Mouse (Mus musculus): ENCODE data around the gene Gm20696. TPM values are rescaled to one million over a fixed set of nuclear protein-coding genes. Genes with fewer than 3 reads are reported as not detected.
A peak's percentile ranks its signal among the peaks of the same experiment; 100 is the strongest.

Gm20696 gene
- polyA plus RNA-seq, 1 experiment from 2014 or later, result 2.3 TPM

GRCm38 (mm10) chr6:99446801-99447415 is 219.7 kb downstream of the Gm20696 start:
- Histone ChIP-seq H3K9me3 (replicated peaks) (no peaks in the 10 kb centered on the region), H3K9ac (replicated peaks) (no peak overlapping the region), H3K4me3 (replicated peaks) (no peak overlapping the region), H3K4me1 (0 out of 2 replicates have a peak, but pooled peaks cover 4% of the 10 kb centered on the region), H3K27me3 (replicated peaks) (no peaks in the 10 kb centered on the region), H3K36me3 (no peaks in the 10 kb centered on the region), H3K27ac (replicated peaks) (no peak overlapping the region), H3K4me2 (no peak overlapping the region)
- no peak for ATAC-seq (ENCODE audit: low FRiP score)
- WGBS, result 95% methylated on average over 12 of the region's 12 CpGs

GRCm38 (mm10) chr6:99443460-99443859 is 223.1 kb downstream of the Gm20696 start:
- H3K4me1 ChIP-seq, result peaks cover 24% of the 10 kb centered on the region
- no peak for ATAC-seq (ENCODE audit: low FRiP score)
- H3K27ac ChIP-seq (replicated peaks), result no peak overlapping the region
- H3K9ac ChIP-seq (replicated peaks), result no peak overlapping the region
- peaks cover 2% of the 10 kb centered on the region; the same call in 1 of the 2 replicates for H3K27me3 ChIP-seq (replicated peaks)
- H3K4me3 ChIP-seq (replicated peaks), result no peak overlapping the region
- H3K36me3 ChIP-seq, result no peaks in the 10 kb centered on the region
- no peaks in the 10 kb centered on the region for H3K9me3 ChIP-seq (replicated peaks)
- WGBS, result 70% methylated on average over 5 of the region's 5 CpGs
- H3K4me2 ChIP-seq, result no peak overlapping the region

GRCm38 (mm10) chr6:99441100-99441499 is 225.5 kb downstream of the Gm20696 start:
- Histone ChIP-seq H3K9ac (replicated peaks) (no peak overlapping the region), H3K9me3 (replicated peaks) (no peaks in the 10 kb centered on the region), H3K27me3 (replicated peaks) (peaks cover 5% of the 10 kb centered on the region; the same call in 1 of the 2 replicates), H3K4me3 (replicated peaks) (no peak overlapping the region), H3K27ac (replicated peaks) (no peak overlapping the region), H3K4me2 (no peak overlapping the region), H3K4me1 (peaks cover 29% of the 10 kb centered on the region), H3K36me3 (no peaks in the 10 kb centered on the region)
- no peak for ATAC-seq (ENCODE audit: low FRiP score)
- WGBS, result 31% methylated on average over 7 of the region's 7 CpGs

DNA sequence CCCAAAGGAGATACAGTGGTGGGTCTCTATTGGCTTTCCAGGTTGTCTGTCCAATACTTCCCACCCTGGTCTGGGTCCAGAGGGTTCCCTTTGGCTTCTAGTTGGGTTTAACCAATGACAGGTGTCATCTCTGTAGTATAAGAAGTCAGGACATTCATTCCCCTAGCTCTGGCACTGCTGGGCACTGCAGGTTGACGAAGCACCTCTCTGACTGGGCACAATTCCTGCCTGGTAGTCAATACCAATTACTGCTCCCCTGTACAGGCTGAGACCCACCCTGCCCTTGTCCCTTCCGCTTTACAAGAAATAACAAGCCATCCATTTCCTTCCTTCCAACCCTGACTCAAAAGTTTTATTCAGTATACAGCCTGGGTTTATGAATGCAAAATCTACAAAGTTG is 226.0 kb downstream of the Gm20696 start:
- H3K36me3 ChIP-seq, result no peaks in the 10 kb centered on the region
- ATAC-seq (ENCODE audit: low FRiP score), result no peak
- no peak overlapping the region for H3K4me2 ChIP-seq
- peaks cover 5% of the 10 kb centered on the region; the same call in 1 of the 2 replicates for H3K27me3 ChIP-seq (replicated peaks)
- H3K27ac ChIP-seq (replicated peaks), result peak overlapping the region; percentile 51; the same call in 1 of the 2 replicates
- H3K4me1 ChIP-seq, result peaks cover 29% of the 10 kb centered on the region
- H3K9me3 ChIP-seq (replicated peaks), result no peaks in the 10 kb centered on the region
- no peak overlapping the region for H3K9ac ChIP-seq (replicated peaks)
- no peak overlapping the region for H3K4me3 ChIP-seq (replicated peaks)
- 83% methylated on average over 2 of the region's 2 CpGs for WGBS

DNA sequence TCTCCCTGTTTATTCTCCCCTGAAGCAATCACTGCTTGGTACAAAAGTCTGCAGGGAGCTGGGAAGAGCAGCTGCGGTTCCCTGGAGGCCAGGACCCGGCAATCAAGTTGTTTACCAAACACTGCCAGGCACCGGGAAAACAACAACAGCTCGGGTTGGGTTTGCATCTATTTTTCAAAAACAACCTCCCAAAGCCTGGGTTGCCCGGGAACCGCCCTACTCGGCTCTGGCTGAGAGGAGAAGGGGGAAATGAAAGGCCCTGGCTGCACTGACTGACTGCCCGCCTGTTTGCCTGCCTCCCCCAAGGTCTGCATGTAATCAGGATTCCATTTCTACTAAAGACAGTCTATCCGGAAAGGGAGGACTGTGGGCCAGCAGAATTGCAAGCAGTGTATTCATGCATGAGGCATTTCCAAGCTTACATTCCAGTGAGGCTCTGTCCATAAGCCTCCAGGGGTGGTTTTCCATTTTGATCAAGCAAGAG is 226.7 kb downstream of the Gm20696 start:
- Histone ChIP-seq H3K4me1 (peaks cover 29% of the 10 kb centered on the region), H3K36me3 (no peaks in the 10 kb centered on the region), H3K4me3 (replicated peaks) (no peak overlapping the region), H3K9ac (replicated peaks) (0 out of 2 replicates have a peak overlapping the region, but pooled peaks have one; percentile 26), H3K27ac (replicated peaks) (peak overlapping the region; percentile 51), H3K27me3 (replicated peaks) (peaks cover 5% of the 10 kb centered on the region; the same call in 1 of the 2 replicates), H3K9me3 (replicated peaks) (no peaks in the 10 kb centered on the region), H3K4me2 (peak overlapping the region; percentile 36)
- 4% methylated on average over 9 of the region's 9 CpGs for WGBS
- peak; percentile 53 for ATAC-seq (ENCODE audit: low FRiP score)

DNA sequence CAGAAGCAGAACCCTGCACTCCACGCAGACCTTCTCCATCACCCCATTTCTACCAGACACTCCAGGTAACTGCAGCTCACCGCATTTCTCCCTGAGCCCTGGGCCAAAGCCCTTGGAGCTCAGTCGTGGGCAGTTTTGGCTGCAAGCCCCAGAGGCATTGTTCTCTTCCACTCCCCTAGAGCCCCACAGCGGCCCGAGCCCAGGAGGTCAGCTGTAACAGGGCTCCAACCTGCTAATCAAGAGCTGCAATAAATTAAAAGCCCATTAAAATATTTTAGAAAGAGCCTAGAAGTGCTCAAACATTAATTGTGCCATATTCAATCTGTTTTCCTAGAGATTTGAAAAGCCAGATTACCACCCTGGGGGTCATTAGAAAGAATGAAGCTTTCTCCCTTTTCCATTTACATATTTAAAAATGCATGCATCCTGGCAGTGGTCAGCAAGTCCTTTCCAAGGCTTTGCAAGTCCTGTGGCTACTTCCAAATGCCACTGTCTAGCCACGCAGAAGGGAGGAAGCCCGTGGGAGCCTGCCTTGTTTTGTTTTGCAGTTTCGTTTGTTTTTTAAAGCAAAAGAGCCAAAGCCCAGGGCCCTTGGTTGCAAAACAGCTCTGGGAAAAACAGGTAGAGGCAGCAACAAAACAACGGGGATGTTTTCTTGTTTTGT is 227.3 kb downstream of the Gm20696 start:
- WGBS, result 9% methylated on average over 9 of the region's 9 CpGs

DNA sequence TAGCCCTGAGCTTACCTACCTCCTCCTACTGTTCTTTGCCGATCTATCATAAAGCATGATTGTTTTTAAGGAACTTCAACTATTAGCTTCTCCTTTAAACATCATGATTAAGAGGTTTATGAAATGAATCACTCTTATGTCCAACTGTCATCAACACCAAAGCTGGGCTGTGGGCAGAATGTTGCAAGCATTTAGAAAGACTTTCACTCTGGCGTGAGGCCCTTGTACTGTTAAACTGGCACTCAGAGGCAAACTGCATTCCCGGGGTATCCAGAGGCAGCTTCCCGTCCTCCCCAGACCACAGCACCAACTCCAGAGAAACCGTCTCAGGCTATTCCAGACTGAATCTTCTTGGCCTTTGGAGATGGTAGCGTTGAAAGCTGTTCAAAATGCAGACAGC is 230.2 kb downstream of the Gm20696 start:
- Histone ChIP-seq H3K9me3 (replicated peaks) (no peaks in the 10 kb centered on the region), H3K27me3 (replicated peaks) (peaks cover 4% of the 10 kb centered on the region; the same call in 1 of the 2 replicates), H3K9ac (replicated peaks) (no peak overlapping the region), H3K27ac (replicated peaks) (no peak overlapping the region), H3K4me3 (replicated peaks) (no peak overlapping the region), H3K4me1 (peaks cover 29% of the 10 kb centered on the region), H3K36me3 (no peaks in the 10 kb centered on the region), H3K4me2 (no peak overlapping the region)
- ATAC-seq (ENCODE audit: low FRiP score), result no peak
- 91% methylated on average over 6 of the region's 6 CpGs for WGBS

More for the DNA sequence above, 227.3 kb downstream of the Gm20696 start:
- peak overlapping the region; percentile 51 for H3K27ac ChIP-seq (replicated peaks)
- 0 out of 2 replicates have a peak overlapping the region, but pooled peaks have one; percentile 26 for H3K9ac ChIP-seq (replicated peaks)
- no peaks in the 10 kb centered on the region for H3K9me3 ChIP-seq (replicated peaks)
- H3K4me2 ChIP-seq, result peak overlapping the region; percentile 36
- H3K36me3 ChIP-seq, result no peaks in the 10 kb centered on the region
- ATAC-seq (ENCODE audit: low FRiP score), result no peak
- peaks cover 29% of the 10 kb centered on the region for H3K4me1 ChIP-seq
- H3K4me3 ChIP-seq (replicated peaks), result no peak overlapping the region
- H3K27me3 ChIP-seq (replicated peaks), result peaks cover 5% of the 10 kb centered on the region; the same call in 1 of the 2 replicates

DNA sequence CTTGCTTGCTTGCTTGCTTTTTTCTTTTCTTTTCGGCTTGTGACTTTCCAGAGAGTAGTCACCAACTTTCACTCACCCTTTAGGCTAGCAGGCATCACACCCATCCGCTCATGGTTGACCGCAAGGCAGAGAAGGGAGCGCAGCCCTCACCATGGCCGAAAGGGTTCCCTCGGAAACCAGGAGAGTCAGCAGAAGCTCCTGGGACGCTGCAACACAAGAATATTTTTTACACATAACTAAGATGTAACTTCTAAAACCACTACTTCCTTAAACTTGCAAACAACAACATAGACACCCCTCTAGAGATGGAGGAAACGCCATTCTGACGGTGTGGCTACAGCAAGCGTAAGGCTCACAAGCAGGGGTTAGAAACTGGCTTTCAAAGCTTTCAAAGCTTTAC is 231.5 kb downstream of the Gm20696 start:
- Histone ChIP-seq H3K27me3 (replicated peaks) (peaks cover 3% of the 10 kb centered on the region; the same call in 1 of the 2 replicates), H3K36me3 (no peaks in the 10 kb centered on the region), H3K9me3 (replicated peaks) (no peaks in the 10 kb centered on the region), H3K9ac (replicated peaks) (no peak overlapping the region), H3K4me2 (no peak overlapping the region), H3K27ac (replicated peaks) (no peak overlapping the region), H3K4me1 (peaks cover 22% of the 10 kb centered on the region), H3K4me3 (replicated peaks) (no peak overlapping the region)
- 93% methylated on average over 10 of the region's 10 CpGs for WGBS
- ATAC-seq (ENCODE audit: low FRiP score), result no peak

- H3K9ac ChIP-seq (replicated peaks), result no peak overlapping the region
Measured at GRCm38 (mm10) chr6:99433006-99433405, 233.6 kb downstream of the Gm20696 start.

DNA sequence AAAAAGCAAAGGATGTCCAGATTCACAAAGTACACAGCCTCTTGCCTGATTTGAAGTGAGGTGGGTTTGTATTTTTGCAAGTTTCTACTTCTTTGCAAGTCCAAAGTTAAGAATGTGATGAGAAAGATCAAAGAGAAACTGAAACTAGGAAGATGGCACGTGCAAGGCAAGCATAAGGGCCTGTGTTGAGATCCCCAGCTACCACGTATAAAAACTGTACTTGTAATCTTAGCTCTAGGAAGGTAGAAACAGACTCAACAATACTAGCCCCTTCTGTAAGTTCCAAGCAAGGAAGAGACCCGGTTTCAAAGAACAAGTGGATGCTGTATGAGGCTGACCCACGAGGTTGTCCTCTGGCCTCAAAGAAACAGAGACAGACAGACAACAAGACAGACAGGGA is 234.7 kb downstream of the Gm20696 start:
- no peak for ATAC-seq (ENCODE audit: low FRiP score)
- H3K4me1 ChIP-seq, result 0 out of 2 replicates have a peak, but pooled peaks cover 7% of the 10 kb centered on the region
- H3K9ac ChIP-seq (replicated peaks), result no peak overlapping the region
- H3K27me3 ChIP-seq (replicated peaks), result peaks cover 3% of the 10 kb centered on the region; the same call in 1 of the 2 replicates
- H3K4me3 ChIP-seq (replicated peaks), result no peak overlapping the region
- WGBS, result 74% methylated on average over 4 of the region's 4 CpGs
- H3K36me3 ChIP-seq, result no peaks in the 10 kb centered on the region
- no peak overlapping the region for H3K27ac ChIP-seq (replicated peaks)
- H3K9me3 ChIP-seq (replicated peaks), result no peaks in the 10 kb centered on the region
- H3K4me2 ChIP-seq, result no peak overlapping the region

More at GRCm38 (mm10) chr6:99433006-99433405, 233.6 kb downstream of the Gm20696 start:
- Histone ChIP-seq H3K4me3 (replicated peaks) (no peak overlapping the region), H3K4me1 (0 out of 2 replicates have a peak, but pooled peaks cover 6% of the 10 kb centered on the region), H3K27ac (replicated peaks) (no peak overlapping the region), H3K36me3 (no peaks in the 10 kb centered on the region), H3K9me3 (replicated peaks) (no peaks in the 10 kb centered on the region), H3K27me3 (replicated peaks) (peaks cover 3% of the 10 kb centered on the region; the same call in 1 of the 2 replicates), H3K4me2 (no peak overlapping the region)
- no peak for ATAC-seq (ENCODE audit: low FRiP score)
- 91% methylated on average over 9 of the region's 9 CpGs for WGBS

DNA sequence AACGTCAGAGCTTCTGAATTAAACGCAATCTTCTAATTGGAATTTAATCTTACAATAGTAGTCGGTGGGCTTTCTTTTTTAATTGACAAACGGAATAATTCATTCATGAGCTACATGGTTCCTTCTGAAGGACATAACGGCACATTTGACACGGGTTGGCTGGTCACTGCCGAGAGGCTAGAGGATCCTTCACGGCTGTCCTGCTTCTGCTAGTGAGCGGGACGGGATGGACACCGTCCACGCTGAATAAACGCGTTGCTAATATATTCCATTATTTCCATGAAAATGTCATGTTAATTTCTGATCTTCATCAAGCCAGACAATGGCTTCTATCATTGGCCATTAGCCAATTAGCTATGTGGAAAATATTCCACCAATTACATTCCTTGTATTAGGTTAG is 236.0 kb downstream of the Gm20696 start:
- Histone ChIP-seq H3K9ac (replicated peaks) (no peak overlapping the region), H3K4me2 (no peak overlapping the region), H3K27me3 (replicated peaks) (no peaks in the 10 kb centered on the region; the same call in 1 of the 2 replicates), H3K4me1 (0 out of 2 replicates have a peak, but pooled peaks cover 7% of the 10 kb centered on the region), H3K36me3 (no peaks in the 10 kb centered on the region), H3K4me3 (replicated peaks) (no peak overlapping the region), H3K27ac (replicated peaks) (no peak overlapping the region), H3K9me3 (replicated peaks) (no peaks in the 10 kb centered on the region)
- WGBS, result 68% methylated on average over 14 of the region's 14 CpGs
- ATAC-seq (ENCODE audit: low FRiP score), result no peak

Measured in neural tube, embryonic 15.5 days (tissue).